Mouse (Mus musculus): ENCODE results near the gene Clmn. TPM values are rescaled to one million over a fixed set of nuclear protein-coding genes. Genes with fewer than 3 reads are reported as not detected.

Gene Clmn
- total and polyA plus RNA-seq, 3 experiments, result not detected

DNA sequence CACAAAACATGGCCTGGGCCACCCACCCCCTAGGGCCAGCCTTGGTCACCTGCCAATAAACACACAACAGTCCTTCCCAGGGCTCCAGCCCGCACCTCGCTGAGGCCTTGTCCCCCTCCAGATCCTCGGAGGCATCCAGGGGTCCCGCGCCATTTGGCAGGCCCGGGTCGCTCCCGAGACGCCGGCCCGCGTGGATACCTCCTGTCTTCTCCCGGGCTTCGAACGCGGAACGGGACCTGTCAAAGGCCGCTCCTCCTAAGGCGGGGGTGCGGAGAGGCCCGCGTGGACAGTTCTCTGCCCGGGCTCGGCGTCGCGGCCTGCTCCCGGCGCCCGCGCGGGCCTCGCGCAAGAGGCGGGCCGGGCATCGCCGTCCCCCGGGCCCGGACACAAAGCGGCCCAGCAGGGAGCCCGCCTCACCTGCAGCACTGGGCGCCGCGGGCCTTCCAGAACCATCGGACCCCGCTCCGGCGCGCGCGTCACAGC lies 113.5 kb downstream of the Clmn start (continued):
- no peak for TF ChIP-seq POLR2AphosphoS5 (IDR thresholded peaks at IDR 0.05; ENCODE audit: borderline replicate concordance, low read depth, low read length)
- TF ChIP-seq ZC3H11A (IDR thresholded peaks at IDR 0.05; ENCODE audit: low read depth, low read length), result no peak
- no peak; the same call in 1 of the 2 replicates for TF ChIP-seq KAT2A (conservative IDR thresholded peaks at IDR 0.05; ENCODE audit: low read depth, low read length)
- no peak for TF ChIP-seq GATA1 (IDR thresholded peaks at IDR 0.05; ENCODE audit: low read depth, low read length)
- TF ChIP-seq ETS1 (IDR thresholded peaks at IDR 0.05; ENCODE audit: low read depth, low read length), result no peak

DNA sequence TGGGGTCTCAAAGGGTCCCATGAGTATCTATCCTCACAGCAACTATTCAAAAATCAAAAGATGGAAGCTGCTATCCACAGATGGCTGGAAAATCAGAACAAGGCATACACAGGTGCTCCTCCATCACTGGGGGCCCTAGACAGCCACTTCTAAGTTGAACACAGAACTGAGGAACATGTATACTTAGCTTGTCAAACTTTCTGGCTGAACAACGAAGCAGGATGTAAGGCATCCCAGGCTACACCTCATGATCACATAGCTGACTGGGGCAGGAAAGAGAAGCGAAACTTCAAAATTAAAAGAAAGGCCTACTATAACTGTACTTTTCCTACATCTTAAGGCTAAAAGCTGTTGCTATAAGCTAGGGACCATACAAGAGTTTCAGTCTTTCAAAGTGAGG lies 115.9 kb downstream of the Clmn start:
- H3K4me1 ChIP-seq (ENCODE audit: control insufficient read depth in 1 of 2, insufficient read depth in 2 of 2, low read length in 2 of 2), result peaks cover 5 to 12% of the 10 kb centered on the region in 2 experiments; a peak in 3 of 4 replicates
- H3K9me3 ChIP-seq (replicated peaks; ENCODE audit: insufficient read depth, low read length), result no peaks in the 10 kb centered on the region
- H3K9ac ChIP-seq (ENCODE audit: control insufficient read depth, low read depth, low read length, poor library complexity, severe bottlenecking), result no peak overlapping the region
- H3K27me3 ChIP-seq (ENCODE audit: control insufficient read depth in 1 of 2, insufficient read depth in 2 of 2, low read length in 2 of 2), result no peaks in the 10 kb centered on the region
- H3K4me3 ChIP-seq (ENCODE audit: control insufficient read depth in 1 of 2, insufficient read depth in 1 of 2, low read depth in 2 of 2, low read length in 2 of 2), result no peak overlapping the region
- no peak for TF ChIP-seq E2F4 (IDR thresholded peaks at IDR 0.05; ENCODE audit: borderline replicate concordance, low read depth, low read length)
- no peak for TF ChIP-seq KAT2A (conservative IDR thresholded peaks at IDR 0.05; ENCODE audit: low read depth, low read length)
- TF ChIP-seq MYC (IDR thresholded peaks at IDR 0.05; ENCODE audit: low read depth, low read length), result no peak
- no peak for TF ChIP-seq MYB (IDR thresholded peaks at IDR 0.05; ENCODE audit: low read depth, low read length)
- no peak for TF ChIP-seq HCFC1 (IDR thresholded peaks at IDR 0.05; ENCODE audit: low read depth, low read length)
- no peak for TF ChIP-seq POLR2AphosphoS5 (IDR thresholded peaks at IDR 0.05; ENCODE audit: borderline replicate concordance, low read depth, low read length)
- TF ChIP-seq JUND (IDR thresholded peaks at IDR 0.05; ENCODE audit: low read depth, low read length), result no peak
- TF ChIP-seq MAX (IDR thresholded peaks at IDR 0.05; ENCODE audit: low read length), result no peak
- no peak for TF ChIP-seq CTCF (IDR thresholded peaks at IDR 0.05 in 2 of 3, conservative IDR thresholded peaks at IDR 0.05 in 1 of 3; ENCODE audit: control insufficient read depth in 1 of 3, insufficient read depth in 1 of 3, low read depth in 2 of 3, low read length in 3 of 3, poor library complexity in 1 of 3, severe bottlenecking in 1 of 3)
- no peak for TF ChIP-seq RAD21 (IDR thresholded peaks at IDR 0.05; ENCODE audit: low read depth, low read length)
- DNase-seq (ENCODE audit: low read depth, low spot score), result no peak
- peaks cover 0 to 11% of the 10 kb centered on the region in 2 experiments; a peak in 2 of 4 replicates for H3K36me3 ChIP-seq (ENCODE audit: control insufficient read depth in 1 of 2, insufficient read depth in 2 of 2, low read length in 2 of 2)
- no peak overlapping the region for H3K27ac ChIP-seq (ENCODE audit: control insufficient read depth, low read depth, low read length)
- peaks cover 62% of the 10 kb centered on the region for H3K79me2 ChIP-seq (ENCODE audit: control insufficient read depth, insufficient read depth, low read length, poor library complexity)

DNA sequence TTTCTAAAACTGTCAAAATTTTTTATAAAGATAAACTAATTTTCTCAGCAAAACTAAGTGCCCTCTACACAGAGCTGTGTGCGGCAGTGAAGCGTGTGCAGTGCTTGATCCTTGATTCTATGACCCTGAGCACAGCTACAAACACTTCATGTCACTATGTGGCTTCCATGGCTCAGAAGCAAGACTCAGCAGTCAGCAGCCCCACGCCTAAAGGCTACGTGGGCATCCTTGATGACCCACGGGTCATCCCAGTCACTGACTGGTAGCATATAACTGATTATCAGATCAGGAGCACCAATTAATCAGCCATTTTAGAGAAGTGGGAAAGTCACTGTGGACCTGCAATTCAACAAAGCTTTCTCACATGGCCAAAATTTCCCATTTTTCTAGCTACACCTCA lies 117.6 kb downstream of the Clmn start:
- H3K9me3 ChIP-seq (replicated peaks; ENCODE audit: insufficient read depth, low read length), result no peaks in the 10 kb centered on the region
- no peak overlapping the region for H3K9ac ChIP-seq (ENCODE audit: control insufficient read depth, low read depth, low read length, poor library complexity, severe bottlenecking)
- no peak overlapping the region for H3K4me3 ChIP-seq (ENCODE audit: control insufficient read depth in 1 of 2, insufficient read depth in 1 of 2, low read depth in 2 of 2, low read length in 2 of 2)
- H3K4me1 ChIP-seq (ENCODE audit: control insufficient read depth in 1 of 2, insufficient read depth in 2 of 2, low read length in 2 of 2), result peaks cover 7 to 12% of the 10 kb centered on the region in 2 experiments
- no peak overlapping the region for H3K27ac ChIP-seq (ENCODE audit: control insufficient read depth, low read depth, low read length)
- no peak for DNase-seq (ENCODE audit: low read depth, low spot score)
- peaks cover 0 to 16% of the 10 kb centered on the region in 2 experiments; a peak in 2 of 4 replicates for H3K36me3 ChIP-seq (ENCODE audit: control insufficient read depth in 1 of 2, insufficient read depth in 2 of 2, low read length in 2 of 2)
- peaks cover 68% of the 10 kb centered on the region for H3K79me2 ChIP-seq (ENCODE audit: control insufficient read depth, insufficient read depth, low read length, poor library complexity)
- TF ChIP-seq MAFK (IDR thresholded peaks at IDR 0.05; ENCODE audit: borderline replicate concordance, low read depth, low read length) (no peak), ZMIZ1 (IDR thresholded peaks at IDR 0.05; ENCODE audit: low read depth, low read length) (no peak), MYB (IDR thresholded peaks at IDR 0.05; ENCODE audit: low read depth, low read length) (no peak), ZNF384 (IDR thresholded peaks at IDR 0.05; ENCODE audit: low read depth, low read length) (no peak), ZKSCAN1 (IDR thresholded peaks at IDR 0.05; ENCODE audit: low read depth, low read length) (no peak), MAX (IDR thresholded peaks at IDR 0.05; ENCODE audit: low read length) (no peak), TAL1 (IDR thresholded peaks at IDR 0.05; ENCODE audit: low read length) (no peak)
- H3K27me3 ChIP-seq (ENCODE audit: control insufficient read depth in 1 of 2, insufficient read depth in 2 of 2, low read length in 2 of 2), result no peaks in the 10 kb centered on the region
